Mouse (Mus musculus): ENCODE data around the gene Cmc2. TPM values are rescaled to one million over a fixed set of nuclear protein-coding genes. Genes with fewer than 3 reads are reported as not detected.
A peak's percentile ranks its signal among the peaks of the same experiment; 100 is the strongest.

Cmc2 gene
- polyA plus RNA-seq, 1 experiment from 2014 or later = 88.2 TPM

DNA sequence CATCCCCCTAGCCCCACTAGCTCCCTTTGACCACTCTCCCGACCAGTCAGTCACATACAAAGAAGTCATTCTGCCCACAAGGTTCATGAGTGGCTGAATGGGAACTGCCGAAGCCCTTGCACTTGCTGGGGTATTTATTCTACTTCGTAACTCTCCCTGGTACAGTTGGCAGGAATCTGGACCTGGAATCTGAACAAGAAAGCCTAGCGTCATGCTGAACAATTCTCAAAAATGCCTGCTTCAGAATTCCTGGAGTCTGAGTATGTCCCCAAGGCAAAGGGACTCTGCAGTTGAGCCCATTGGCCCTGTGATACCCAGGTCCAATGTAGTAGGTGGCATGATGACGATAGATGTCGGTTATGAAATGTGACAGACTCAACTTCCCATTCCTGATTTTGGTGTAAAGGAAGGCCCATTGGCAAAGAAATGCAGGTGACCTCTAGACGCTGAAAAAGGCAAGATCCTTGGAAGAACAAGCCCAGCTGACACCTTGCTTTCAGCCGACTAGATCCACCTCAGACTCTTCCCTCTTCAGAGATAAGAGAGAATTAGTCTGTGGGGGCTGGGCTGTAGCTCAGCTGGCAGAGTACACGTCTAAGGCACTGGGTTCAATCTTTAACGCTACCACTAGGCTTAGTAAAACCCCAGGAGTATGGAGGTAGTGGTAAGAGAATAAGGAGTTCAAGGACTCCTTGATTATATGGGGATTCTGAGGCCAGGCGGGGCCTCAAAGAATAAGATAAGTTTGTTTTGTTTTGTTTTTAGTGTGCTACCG, 21.2 kb upstream of the Cmc2 start:
- Histone ChIP-seq H3K9me3 (ENCODE audit: low read depth, low read length) (no peaks in the 10 kb centered on the region), H3K9ac (no peak overlapping the region), H3K4me3 (ENCODE audit: low read depth, low read length) (0 out of 2 replicates have a peak overlapping the region, but pooled peaks have one; percentile 95), H3K27me3 (ENCODE audit: insufficient read depth, low read length) (no peaks in the 10 kb centered on the region), H3K4me1 (ENCODE audit: insufficient read depth) (0 out of 2 replicates have a peak, but pooled peaks cover 4% of the 10 kb centered on the region), H3K27ac (ENCODE audit: low read depth) (no peak overlapping the region), H3K36me3 (ENCODE audit: insufficient read depth) (peaks cover 17% of the 10 kb centered on the region; the same call in 1 of the 2 replicates), H3K4me2 (peak overlapping the region; percentile 96)
- ATAC-seq (ENCODE audit: insufficient read depth) (no peak), DNase-seq (peak; percentile 24)
- WGBS = 63% methylated on average over 12 of the region's 12 CpGs
- no peak for TF ChIP-seq CTCF (IDR thresholded peaks at IDR 0.05; ENCODE audit: low read depth)

DNA sequence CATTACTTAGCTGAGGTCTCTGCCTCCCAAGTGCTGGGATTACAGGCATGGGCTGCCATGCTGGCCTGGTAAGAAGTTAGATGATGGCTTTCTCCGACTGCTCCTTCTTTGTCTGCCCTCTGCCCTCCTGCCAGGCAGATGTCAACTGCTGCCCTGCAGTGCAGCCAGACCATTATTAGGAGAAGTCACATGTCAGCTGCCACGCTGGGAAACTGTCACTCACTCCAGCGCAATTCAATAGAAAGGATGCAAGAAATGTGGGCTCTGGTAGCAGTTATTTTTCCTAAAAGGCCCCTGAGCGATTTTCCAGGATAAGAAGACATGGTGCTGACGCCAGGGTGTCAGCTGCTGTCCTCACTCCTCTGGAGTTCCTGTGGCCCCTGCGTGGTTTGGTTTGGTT, 14.3 kb upstream of the Cmc2 start:
- H3K4me3 ChIP-seq (ENCODE audit: low read depth, low read length) = no peak overlapping the region
- H3K9me3 ChIP-seq (ENCODE audit: low read depth, low read length) = no peaks in the 10 kb centered on the region
- DNase-seq (no peak), ATAC-seq (ENCODE audit: insufficient read depth) (no peak)
- H3K36me3 ChIP-seq (ENCODE audit: insufficient read depth) = peaks cover 74% of the 10 kb centered on the region
- H3K27ac ChIP-seq (ENCODE audit: low read depth) = no peak overlapping the region
- no peak for TF ChIP-seq CTCF (IDR thresholded peaks at IDR 0.05; ENCODE audit: low read depth)
- H3K4me1 ChIP-seq (ENCODE audit: insufficient read depth) = no peaks in the 10 kb centered on the region
- H3K27me3 ChIP-seq (ENCODE audit: insufficient read depth, low read length) = no peaks in the 10 kb centered on the region
- H3K9ac ChIP-seq = no peak overlapping the region
- H3K4me2 ChIP-seq = no peak overlapping the region
- WGBS = 85% methylated on average over 6 of the region's 6 CpGs

DNA sequence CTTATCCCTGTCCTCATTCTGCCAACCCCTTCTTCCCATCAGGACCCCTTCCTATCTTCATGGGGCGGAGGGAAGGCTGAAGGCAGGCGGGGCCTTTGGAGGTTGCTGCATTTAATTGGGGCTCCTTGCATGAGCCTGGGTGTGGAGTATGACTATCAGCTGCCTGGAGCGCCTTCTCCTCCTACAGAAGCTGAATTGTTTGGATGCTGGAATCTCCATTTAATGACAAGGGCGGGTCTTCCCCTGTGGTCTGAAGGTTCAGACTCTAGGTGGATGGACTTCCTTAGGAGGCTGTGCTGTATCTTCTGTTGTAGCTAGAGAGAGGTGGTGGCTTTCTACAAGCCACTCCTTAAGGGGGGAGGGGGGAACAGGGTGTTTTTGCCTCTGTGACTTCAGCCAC, 13.7 kb upstream of the Cmc2 start:
- DNase-seq (no peak), ATAC-seq (ENCODE audit: insufficient read depth) (no peak)
- H3K4me3 ChIP-seq (ENCODE audit: low read depth, low read length) = no peak overlapping the region
- H3K9me3 ChIP-seq (ENCODE audit: low read depth, low read length) = no peaks in the 10 kb centered on the region
- 93% methylated on average over 4 of the region's 4 CpGs for WGBS
- H3K27me3 ChIP-seq (ENCODE audit: insufficient read depth, low read length) = no peaks in the 10 kb centered on the region
- H3K27ac ChIP-seq (ENCODE audit: low read depth) = no peak overlapping the region
- H3K36me3 ChIP-seq (ENCODE audit: insufficient read depth) = peaks cover 73% of the 10 kb centered on the region
- TF ChIP-seq CTCF (IDR thresholded peaks at IDR 0.05; ENCODE audit: low read depth) = no peak
- no peaks in the 10 kb centered on the region for H3K4me1 ChIP-seq (ENCODE audit: insufficient read depth)
- H3K9ac ChIP-seq = no peak overlapping the region
- no peak overlapping the region for H3K4me2 ChIP-seq

DNA sequence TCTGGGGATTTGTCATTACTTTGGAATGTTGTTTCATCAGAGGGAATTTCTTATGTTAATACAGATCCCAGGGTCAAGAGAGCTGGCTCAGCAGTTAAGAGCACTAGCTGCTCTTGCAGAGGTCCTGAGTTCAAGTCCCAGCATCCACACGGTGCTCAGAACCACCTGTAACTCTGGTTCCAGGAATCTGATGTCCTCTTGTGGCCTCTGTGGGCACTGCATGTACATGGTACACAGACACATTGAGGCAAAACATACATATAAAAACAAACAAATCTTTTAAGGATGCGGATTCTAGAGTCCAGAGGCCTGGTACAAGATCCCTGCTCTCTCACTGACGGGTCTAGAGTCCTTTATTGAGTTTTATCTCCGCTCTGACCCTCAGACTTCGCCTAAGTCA, 7.3 kb upstream of the Cmc2 start:
- WGBS = 76% methylated on average over 5 of the region's 5 CpGs
- ATAC-seq (ENCODE audit: insufficient read depth) (no peak), DNase-seq (no peak)
- Histone ChIP-seq H3K27ac (ENCODE audit: low read depth) (no peak overlapping the region), H3K4me1 (ENCODE audit: insufficient read depth) (no peaks in the 10 kb centered on the region), H3K4me3 (ENCODE audit: low read depth, low read length) (no peak overlapping the region), H3K36me3 (ENCODE audit: insufficient read depth) (peaks cover 79% of the 10 kb centered on the region), H3K9me3 (ENCODE audit: low read depth, low read length) (no peaks in the 10 kb centered on the region), H3K27me3 (ENCODE audit: insufficient read depth, low read length) (no peaks in the 10 kb centered on the region), H3K4me2 (no peak overlapping the region), H3K9ac (no peak overlapping the region)
- peak; percentile 24; the same call in 1 of the 2 replicates for TF ChIP-seq CTCF (IDR thresholded peaks at IDR 0.05; ENCODE audit: low read depth)

DNA sequence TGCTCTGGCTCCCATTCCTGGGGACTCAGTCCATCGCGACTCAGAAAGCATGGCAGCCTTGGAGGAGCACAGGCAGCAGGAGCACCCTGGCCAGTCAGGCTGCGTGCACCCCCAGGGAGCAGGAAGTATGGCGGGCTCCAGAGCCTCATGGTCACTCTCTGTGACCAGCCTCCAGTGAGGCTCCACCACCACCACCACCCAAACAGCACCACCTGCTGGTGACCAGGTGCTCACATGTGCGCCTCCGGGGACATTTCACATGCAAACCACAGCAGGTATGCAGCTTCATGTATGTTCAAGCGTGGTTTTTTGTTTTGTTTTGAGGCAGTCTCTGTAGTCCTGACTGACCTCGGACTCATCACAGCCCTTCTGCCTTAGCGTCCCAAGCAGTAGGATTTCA, 6.6 kb upstream of the Cmc2 start:
- 79% methylated on average over 9 of the region's 9 CpGs for WGBS
- no peaks in the 10 kb centered on the region for H3K4me1 ChIP-seq (ENCODE audit: insufficient read depth)
- H3K36me3 ChIP-seq (ENCODE audit: insufficient read depth) = peaks cover 72% of the 10 kb centered on the region
- no peak overlapping the region for H3K9ac ChIP-seq
- no peak overlapping the region for H3K27ac ChIP-seq (ENCODE audit: low read depth)
- H3K4me2 ChIP-seq = no peak overlapping the region
- peak; percentile 70 for TF ChIP-seq CTCF (IDR thresholded peaks at IDR 0.05; ENCODE audit: low read depth)
- no peaks in the 10 kb centered on the region for H3K27me3 ChIP-seq (ENCODE audit: insufficient read depth, low read length)
- no peaks in the 10 kb centered on the region for H3K9me3 ChIP-seq (ENCODE audit: low read depth, low read length)
- H3K4me3 ChIP-seq (ENCODE audit: low read depth, low read length) = no peak overlapping the region
- ATAC-seq (ENCODE audit: insufficient read depth) = 0 out of 2 replicates have a peak, but pooled peaks have one; percentile 35
- DNase-seq = peak; percentile 49

DNA sequence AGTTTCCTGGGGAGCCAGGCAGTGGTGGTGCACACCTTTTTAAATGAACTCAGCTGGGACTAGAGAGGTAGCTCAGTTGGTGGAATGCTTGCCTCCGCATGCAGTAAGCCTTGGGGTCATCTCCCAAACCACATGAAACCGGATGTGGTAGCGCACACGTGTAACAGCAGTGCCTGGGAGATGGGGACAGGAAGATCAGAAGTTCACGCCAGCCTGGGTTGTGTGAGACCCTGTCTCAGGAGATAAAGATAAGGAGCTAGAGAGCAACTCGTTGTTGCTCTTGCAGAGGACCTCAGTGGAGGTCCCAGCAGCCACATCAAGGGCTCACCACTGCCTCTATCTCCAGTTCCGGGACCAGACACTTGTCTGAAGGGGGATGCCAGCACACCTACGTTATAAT, 2.3 kb upstream of the Cmc2 start:
- ATAC-seq (ENCODE audit: insufficient read depth) (no peak), DNase-seq (no peak)
- H3K9ac ChIP-seq = no peak overlapping the region
- H3K27ac ChIP-seq (ENCODE audit: low read depth) = no peak overlapping the region
- H3K4me1 ChIP-seq (ENCODE audit: insufficient read depth) = no peaks in the 10 kb centered on the region
- H3K4me3 ChIP-seq (ENCODE audit: low read depth, low read length) = no peak overlapping the region
- WGBS = 85% methylated on average over 8 of the region's 8 CpGs
- no peak for TF ChIP-seq CTCF (IDR thresholded peaks at IDR 0.05; ENCODE audit: low read depth)
- H3K4me2 ChIP-seq = no peak overlapping the region
- no peaks in the 10 kb centered on the region for H3K9me3 ChIP-seq (ENCODE audit: low read depth, low read length)
- no peaks in the 10 kb centered on the region for H3K27me3 ChIP-seq (ENCODE audit: insufficient read depth, low read length)
- peaks cover 37% of the 10 kb centered on the region for H3K36me3 ChIP-seq (ENCODE audit: insufficient read depth)

DNA sequence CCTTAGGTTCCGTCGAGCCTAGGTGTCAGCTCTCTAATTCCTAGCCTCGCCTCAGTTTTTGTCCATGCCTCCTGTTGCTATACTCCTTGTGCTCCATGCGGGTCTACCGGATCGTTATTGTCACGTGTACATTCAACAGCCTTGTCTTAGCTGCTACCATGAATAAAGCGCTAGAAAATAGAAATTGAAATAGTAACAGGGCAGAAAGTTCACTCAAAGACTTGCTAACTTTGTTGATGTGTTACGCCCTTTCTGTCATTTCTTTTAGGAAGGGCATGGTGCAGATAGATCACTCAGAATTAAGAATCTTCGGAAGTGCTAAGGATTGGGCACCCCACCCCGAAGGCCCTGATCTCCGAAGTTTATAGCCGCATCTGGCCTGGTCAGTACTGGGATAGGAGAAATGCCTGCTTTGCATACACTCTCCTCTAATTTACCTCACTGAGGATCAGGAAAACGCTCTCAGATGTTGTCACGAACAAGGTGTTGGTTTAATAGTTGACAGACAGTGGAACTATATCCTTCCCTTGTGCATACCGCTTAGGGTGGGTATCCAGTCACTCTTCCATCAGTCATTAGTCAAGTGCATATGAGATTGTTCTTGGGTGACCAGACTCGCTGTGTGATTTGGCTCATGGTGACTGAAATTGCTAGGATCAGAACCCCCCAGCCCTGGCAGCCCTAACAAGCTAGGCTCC, 954 bp upstream of the Cmc2 start:
- Histone ChIP-seq H3K4me1 (ENCODE audit: insufficient read depth) (no peaks in the 10 kb centered on the region), H3K36me3 (ENCODE audit: insufficient read depth) (peaks cover 25% of the 10 kb centered on the region), H3K27me3 (ENCODE audit: insufficient read depth, low read length) (no peaks in the 10 kb centered on the region), H3K9ac (peak overlapping the region; percentile 74), H3K4me2 (peak overlapping the region; percentile 63), H3K27ac (ENCODE audit: low read depth) (peak overlapping the region; percentile 84; the same call in 1 of the 2 replicates), H3K4me3 (ENCODE audit: low read depth, low read length) (peak overlapping the region; percentile 77), H3K9me3 (ENCODE audit: low read depth, low read length) (no peaks in the 10 kb centered on the region)
- DNase-seq (no peak), ATAC-seq (ENCODE audit: insufficient read depth) (no peak)
- TF ChIP-seq CTCF (IDR thresholded peaks at IDR 0.05; ENCODE audit: low read depth) = no peak
- WGBS = 29% methylated on average over 17 of the region's 17 CpGs
